Mouse (Mus musculus) splenic B cell, adult 2 months (primary cell): ENCODE data around the gene Mccc2.

Source experiments
- DNase-seq: peaks from one replicate; pipeline ENCODE4 v3.0.0-alpha.2; 2011; ENCODE audit warnings: low read depth, low spot score
- H3K27me3 ChIP-seq: 2 replicates; pipeline ENCODE4 v1.6.1; 2012; ENCODE audit warnings: mild to moderate bottlenecking, low read length, moderate library complexity, mixed read lengths; ENCODE audit not compliant: control insufficient read depth, poor library complexity, insufficient read depth, severe bottlenecking
- H3K36me3 ChIP-seq: 2 replicates; pipeline ENCODE4 v1.6.1; 2012; ENCODE audit warnings: mild to moderate bottlenecking, low read length, moderate library complexity, mixed read lengths; ENCODE audit not compliant: control insufficient read depth, poor library complexity, insufficient read depth, severe bottlenecking

Mccc2 gene

DNA sequence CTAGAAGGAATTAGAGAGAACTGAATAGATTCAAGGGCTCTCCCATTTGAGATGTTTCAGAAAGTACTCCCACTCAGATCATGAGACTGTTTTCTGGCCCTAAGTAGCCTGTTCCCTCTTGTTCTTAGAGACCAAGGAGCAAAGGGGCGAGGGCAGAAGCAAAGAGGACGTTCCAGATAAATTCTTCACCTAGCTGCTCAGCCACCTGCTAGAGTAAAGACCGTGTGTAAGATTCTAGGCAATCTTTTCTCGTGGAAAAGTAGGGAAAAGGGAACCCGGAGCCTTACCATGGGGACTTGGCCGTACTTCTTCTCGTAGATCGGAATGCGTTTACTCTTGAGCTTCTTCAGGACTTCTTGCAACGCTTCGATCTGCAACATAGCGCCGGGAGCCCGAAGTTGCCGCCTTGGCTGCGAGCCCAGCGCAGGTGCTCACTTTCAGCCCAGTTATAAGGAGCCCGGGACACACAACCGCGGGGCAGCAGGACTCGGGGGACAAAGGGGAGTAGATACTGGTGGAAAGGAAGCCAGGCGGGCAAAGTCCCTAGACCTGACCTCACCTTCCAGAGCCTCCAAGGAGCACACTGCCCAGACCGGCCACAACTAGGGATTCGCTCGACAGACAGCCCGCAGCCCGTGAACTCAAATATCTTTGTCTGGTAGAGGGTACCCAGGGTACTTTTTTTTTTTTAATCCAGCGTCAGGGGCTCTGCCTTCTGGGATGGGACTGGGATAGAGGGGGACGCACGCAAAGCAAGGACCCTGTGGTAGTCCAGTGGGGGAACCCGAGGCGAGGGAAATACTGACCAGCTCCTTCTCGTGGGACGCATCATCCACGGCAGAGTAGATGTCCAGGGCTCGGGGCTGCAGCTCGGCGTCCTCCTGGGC is 115.5 kb downstream of the Mccc2 start:
- DNase-seq, result no peak
- no peaks in the 10 kb centered on the region for H3K36me3 ChIP-seq
- no peaks in the 10 kb centered on the region; the same call in 1 of the 2 replicates for H3K27me3 ChIP-seq

DNA sequence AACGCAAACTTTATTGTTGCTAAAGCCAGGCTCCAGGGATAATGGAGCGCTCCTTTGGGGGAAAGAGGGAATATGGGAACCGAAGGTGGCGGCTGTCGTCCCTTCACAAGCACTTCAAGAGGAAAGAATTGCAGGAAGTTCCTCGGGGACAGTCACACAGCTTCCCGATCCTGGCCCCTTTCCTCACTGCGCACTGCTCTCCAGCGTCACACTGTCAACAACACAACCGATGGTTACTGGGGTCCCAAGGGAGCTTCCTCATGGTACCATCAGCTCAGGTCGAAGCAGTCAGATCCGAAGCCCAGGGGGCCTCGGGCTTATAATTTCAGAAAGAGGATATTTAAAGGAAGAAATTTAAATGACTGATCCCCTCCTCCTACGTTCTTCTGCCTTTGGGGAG is 116.6 kb downstream of the Mccc2 start:
- Histone ChIP-seq H3K27me3 (no peaks in the 10 kb centered on the region; the same call in 1 of the 2 replicates), H3K36me3 (no peaks in the 10 kb centered on the region)
- DNase-seq, result no peak
